Mouse (Mus musculus): ENCODE measurements around the gene Cenpo.
A peak's percentile ranks its signal among the peaks of the same experiment; 100 is the strongest.

Cenpo gene

DNA sequence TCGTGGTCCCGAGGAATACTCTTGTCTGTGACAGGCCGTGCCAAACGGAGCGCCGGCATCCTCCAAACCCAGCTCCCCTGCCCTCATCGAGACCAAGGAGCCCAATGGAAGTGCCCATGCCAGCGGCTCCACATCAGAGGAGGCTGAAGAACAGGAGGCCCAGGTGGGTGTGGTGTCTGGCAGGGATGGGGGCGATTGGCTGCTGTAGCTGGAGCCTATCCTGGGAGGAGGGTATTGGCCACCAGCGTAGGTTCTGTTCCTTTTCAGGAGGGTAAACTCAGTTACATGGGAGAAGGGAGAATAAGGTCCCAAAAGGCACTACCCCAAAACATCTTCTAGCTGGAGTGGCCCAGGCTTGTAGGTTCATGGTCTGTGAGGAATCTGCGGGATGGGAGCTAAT is 34.8 kb downstream of the Cenpo start:
- no peak for DNase-seq (ENCODE audit: low read depth, low spot score)

DNA sequence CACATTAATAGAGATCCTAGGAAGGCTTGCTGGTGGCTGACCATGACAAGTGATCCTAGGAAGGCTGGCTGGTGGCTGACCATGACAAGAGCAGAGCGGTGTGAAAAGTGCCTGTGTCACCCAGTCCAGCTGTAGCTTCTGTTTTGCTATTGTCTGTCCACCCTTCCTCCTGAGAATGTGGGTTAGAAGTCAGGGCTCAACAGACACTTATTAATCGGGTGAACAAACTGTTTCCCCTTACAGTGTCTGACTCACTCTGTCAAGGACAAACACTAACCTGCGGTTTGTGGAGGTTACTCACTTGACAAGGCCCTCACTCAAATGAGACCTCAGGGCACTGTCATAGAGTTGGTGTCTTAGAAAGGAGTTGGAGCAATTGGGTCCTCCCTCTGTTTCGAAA is 35.4 kb downstream of the Cenpo start:
- DNase-seq (ENCODE audit: low read depth, low spot score), result no peak

DNA sequence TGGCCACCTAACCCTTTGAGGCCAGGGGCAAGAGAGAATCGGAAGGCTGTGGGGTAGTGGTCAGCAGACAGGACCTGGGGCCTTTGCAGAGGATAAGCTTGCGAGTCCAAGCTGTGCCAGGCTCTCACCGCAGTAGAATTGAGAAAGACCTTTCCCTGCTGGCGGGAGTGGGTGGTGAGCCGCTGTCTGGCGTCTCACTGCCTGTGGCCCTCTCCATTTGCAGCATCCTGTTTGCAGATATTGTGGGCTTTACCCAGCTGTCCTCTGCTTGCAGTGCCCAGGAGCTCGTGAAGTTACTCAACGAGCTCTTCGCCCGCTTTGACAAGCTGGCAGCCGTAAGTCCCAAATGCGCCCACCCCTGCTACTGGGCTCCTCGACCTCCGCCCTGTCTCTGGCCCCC is 39.5 kb downstream of the Cenpo start:
- DNase-seq (ENCODE audit: low read depth, low spot score), result peak; percentile 35

GRCm38 (mm10) chr12:4193025-4193740 is 40.9 kb downstream of the Cenpo start:
- DNase-seq (ENCODE audit: low read depth, low spot score), result no peak

DNA sequence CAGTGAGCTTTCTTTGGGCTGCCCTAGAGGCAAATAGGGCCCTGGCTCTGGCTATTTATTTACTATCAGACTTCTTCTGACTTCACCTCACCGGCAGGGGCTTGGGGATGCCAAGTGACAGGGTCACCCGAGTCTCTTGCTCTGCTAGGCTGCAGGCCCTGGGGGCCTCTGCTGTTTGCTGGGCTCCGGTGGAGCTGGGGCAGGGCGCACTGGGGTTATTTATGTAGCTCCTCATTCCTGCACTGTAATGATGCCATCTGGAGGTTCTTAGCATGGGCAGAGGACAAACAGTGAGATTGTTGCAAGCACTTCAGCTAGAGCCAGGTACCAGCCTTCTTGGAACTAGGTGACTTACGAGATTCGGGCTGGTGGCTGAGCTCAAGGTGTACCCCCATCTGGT is 41.6 kb downstream of the Cenpo start:
- no peak for DNase-seq (ENCODE audit: low read depth, low spot score)

- peak; percentile 82 for DNase-seq (ENCODE audit: low read depth, low spot score)
Observed at GRCm38 (mm10) chr12:4189060-4189447, 45.0 kb downstream of the Cenpo start.

DNA sequence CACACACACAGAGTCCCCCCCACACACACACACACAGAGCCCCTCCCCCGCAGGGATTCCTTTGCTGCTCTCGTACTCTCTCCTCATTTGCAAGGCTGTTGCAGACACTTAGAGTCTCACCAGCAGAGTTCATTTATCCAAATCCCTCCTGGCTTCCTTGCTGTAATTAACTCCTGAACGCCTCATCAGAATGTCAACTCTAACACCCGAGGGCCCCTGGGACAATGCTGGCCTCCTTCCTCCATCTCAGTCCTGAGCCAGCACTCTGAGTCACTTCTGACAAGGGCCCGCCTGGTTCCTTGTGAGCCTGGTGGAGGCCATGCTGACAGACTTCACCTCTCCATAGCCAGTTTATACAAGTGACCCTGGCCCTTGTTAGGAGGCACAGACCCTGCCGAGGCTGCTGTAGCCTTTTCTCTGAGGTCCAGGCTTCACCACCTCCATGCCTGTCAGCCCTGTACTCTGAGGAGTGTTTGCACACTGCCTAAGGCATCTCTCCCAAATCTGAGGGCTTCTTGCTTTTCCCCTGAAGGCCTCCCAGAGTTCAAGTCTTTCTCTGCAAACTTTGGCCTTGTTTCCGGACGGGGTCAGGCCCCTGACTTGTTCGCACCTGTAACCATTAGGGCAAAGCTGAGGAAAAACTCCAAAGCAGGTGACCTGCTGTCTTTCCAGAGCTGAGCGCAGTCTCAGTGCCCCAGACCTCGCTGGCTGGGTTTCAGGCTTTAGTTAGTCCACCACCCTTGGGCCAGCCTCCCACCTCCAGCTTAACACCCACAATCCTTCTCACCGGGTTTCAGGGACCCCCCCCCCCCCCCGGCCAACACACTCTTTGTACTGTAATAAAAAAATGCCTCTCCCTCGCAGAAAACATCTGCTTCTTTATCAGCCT is 45.7 kb downstream of the Cenpo start:
- DNase-seq (ENCODE audit: low read depth, low spot score), result peak; percentile 32

DNA sequence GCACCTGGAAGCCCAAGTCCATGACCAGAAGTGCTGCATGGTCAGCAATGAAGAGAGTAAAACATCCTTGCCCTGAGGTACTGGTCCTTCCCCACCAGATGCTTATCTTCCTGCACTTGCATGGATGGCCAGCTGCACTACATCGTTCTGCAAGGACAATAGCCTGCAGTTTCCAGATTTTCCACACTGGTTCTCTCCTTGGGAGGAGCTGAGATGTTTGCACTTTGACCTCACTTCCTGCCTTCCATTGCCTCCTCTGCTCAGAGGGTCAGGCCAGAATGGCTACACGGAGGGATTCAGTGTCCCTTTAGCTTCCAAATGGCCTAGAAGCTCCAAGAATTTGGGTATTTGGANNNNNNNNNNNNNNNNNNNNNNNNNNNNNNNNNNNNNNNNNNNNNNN is 49.4 kb downstream of the Cenpo start:
- DNase-seq (ENCODE audit: low read depth, low spot score), result no peak

DNA sequence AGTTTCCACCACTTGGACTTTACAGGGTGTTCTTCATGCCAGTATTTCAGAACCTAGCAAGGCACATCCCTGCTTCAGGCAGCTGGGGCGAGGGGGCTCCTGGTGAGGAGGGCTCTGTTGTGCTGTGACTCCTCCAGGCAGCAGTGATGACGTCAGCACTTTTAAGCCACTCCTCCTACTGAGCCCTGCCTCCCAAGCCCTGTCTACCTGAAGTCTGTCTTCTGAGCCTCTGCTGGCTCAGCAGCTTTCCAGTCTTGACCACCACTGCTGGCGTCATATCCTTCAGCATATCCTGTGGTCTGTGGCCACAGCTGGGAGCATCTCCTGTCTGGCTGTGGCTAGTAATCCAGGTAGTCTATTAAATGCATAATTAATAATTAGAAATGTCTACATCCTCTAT is 53.6 kb downstream of the Cenpo start:
- peak; percentile 70 for DNase-seq (ENCODE audit: low read depth, low spot score)

- DNase-seq (ENCODE audit: low read depth, low spot score), result peak; percentile 34
Observed at GRCm38 (mm10) chr12:4179671-4180233, 54.3 kb downstream of the Cenpo start.

- DNase-seq (ENCODE audit: low read depth, low spot score), result no peak
Observed at GRCm38 (mm10) chr12:4178839-4179238, 55.3 kb downstream of the Cenpo start.

- peak; percentile 44 for DNase-seq (ENCODE audit: low read depth, low spot score)
Observed at GRCm38 (mm10) chr12:4173108-4173790, 60.8 kb downstream of the Cenpo start.

GRCm38 (mm10) chr12:4169622-4170021 is 64.5 kb downstream of the Cenpo start:
- DNase-seq (ENCODE audit: low read depth, low spot score), result no peak

- DNase-seq (ENCODE audit: low read depth, low spot score), result no peak
Observed at GRCm38 (mm10) chr12:4169058-4169457, 65.0 kb downstream of the Cenpo start.

DNA sequence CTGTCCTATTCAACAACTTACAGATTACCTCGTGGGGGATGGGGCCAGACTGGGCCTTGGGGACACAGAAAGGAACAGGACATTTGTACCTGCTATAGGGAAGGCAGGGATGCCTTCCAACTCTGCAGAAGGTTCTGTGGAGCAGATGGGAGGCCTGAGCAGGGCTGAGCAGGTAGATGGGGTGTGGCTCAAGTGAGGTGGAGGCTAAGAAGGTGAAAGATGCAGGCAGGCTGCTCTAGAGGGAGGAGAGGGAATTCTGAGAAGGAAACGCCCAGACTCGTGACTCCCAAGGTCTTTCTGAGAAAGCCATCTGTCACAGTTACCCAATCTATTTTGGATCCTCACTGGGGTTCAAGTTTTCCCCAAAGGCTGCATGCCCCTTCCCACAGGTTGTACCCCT is 67.1 kb downstream of the Cenpo start:
- peak; percentile 28 for DNase-seq (ENCODE audit: low read depth, low spot score)

GRCm38 (mm10) chr12:4162886-4163285 is 71.2 kb downstream of the Cenpo start:
- DNase-seq (ENCODE audit: low read depth, low spot score), result no peak

DNA sequence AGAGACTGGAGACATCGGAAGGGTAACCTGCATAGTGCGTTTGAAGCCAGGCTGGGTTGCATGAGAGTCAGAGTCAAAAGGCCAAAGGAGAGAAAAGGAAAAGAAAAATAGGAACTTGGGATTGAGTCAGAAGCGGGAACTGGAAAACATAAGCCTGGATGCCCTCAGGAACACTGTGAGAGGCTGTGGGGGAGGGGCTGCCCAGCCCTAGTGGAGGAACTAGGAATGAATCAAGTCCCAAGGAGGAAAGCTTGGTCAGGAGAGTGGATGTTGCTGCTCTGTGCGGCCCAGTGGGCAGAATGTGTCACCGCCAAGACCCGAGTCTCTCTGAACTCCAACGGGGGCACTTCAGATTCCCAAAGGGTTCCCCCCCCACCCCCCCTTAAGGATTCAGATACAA is 73.8 kb downstream of the Cenpo start:
- DNase-seq (ENCODE audit: low read depth, low spot score), result peak; percentile 71

DNA sequence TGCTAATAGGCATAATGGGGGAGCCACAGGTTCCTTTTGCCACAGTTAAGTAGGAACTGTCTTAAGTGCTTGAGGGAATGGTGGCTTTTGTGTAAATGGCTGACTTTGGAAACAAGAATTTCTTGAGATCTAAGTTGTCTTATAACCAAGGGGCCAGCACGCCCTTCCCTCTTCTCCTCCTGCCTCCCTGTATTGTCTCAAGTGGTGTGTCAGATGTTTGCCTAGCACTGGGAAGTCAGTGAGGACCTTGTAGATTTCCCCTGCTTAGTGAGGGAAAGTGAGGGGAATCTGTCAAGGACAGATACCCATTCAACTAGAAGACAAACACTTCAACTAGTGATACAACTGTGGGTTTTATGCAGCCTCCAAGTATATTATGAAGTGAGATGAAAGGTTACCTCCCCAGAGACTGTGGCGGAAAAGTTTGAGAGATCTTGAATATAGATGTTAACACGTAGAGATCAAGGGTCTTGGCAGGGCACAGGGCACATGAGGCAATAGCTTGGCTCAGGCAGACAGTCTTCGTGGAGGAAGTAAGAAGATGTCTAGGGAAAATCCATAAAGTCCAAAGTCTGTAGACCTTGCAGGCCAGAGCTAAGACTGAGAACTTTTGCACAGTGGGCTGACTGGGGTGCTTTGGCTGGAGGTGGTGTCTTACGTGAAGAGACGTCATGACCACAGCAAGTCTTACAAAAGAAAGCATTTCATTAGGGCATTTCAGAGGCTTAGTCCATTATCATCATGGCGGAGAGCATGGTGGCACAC is 75.0 kb downstream of the Cenpo start:
- no peak for DNase-seq (ENCODE audit: low read depth, low spot score)

DNA sequence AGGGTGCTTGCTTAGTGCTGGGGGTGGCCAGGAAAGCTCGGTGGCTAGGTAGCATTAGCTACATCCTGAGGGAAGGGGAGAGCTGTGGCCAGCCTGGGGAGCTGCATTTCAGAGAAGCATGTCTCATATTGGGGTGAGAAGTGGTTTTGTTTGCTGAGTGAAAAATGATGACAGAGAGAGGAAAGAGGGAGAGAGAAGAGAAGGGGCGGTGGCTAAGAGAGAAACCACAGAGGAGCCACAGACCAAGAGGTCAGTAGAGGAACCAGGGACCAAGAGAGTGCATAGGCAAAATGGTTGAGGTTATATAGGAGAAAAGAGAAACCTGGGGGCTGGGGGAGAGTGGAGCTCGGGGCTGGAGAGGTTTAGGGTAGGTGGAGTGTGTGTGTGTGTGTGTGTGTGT is 75.9 kb downstream of the Cenpo start:
- no peak for DNase-seq (ENCODE audit: low read depth, low spot score)

DNA sequence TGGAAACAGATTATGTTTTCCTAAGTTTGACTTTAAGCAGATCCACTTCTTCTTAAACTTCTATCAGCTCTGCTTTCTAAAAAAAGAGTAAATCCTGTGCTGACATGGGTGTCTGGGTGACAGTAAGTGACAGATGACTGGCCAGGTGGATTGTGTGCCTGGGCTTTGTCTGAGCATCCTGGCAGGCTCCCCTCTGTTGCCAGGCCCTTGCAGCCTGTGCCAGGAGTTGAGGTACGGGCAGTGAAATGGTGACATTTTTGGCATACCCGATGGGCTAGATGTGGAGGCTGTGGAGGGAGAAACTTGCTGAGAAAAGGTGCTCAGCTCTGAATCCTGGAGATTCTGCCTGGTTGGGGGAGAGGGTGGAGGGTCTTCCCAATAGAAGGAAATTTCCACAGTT is 76.6 kb downstream of the Cenpo start:
- DNase-seq (ENCODE audit: low read depth, low spot score), result no peak

DNA sequence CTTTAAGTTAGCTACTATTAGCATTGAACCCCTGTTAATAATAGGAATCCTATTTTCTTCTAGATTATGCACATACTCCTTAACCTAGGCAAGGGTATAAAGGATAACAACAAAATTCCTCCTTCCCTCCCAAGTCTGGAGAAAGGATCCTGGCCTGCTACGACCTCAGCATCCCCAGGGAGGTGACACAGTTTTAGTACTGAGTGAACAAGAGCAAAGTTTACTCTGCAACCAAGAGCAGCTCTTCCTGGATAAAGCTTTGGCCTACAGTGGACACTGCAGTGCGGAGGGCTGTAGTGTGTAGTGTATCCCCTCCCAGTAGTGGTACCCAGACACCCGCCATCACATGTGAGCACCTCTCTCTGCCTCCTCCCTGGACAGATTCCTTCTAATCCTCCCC is 82.1 kb downstream of the Cenpo start:
- no peak for DNase-seq (ENCODE audit: low read depth, low spot score)

All from ZHBTc4 (cell line).